26 mouse cellular contexts compared by ENCODE assay signal in genomic region chrX:100389887-100390286, GRCm38 (mm10). TPM values are rescaled to one million over a fixed set of nuclear protein-coding genes. Genes with fewer than 3 reads are reported as not detected.
A peak's percentile ranks its signal among the peaks of the same experiment; 100 is the strongest.
DNase-seq lines count a peak whose midpoint lies in the region; ATAC-seq and TF ChIP-seq lines count a peak whose summit lies in the region.
"Had no signal": no experiment of that assay in that cellular context is flagged by ENCODE, and none has a peak within 500 bp of the region (broad histone marks: within the 10 kb centered on the region; RNA-seq: fewer than 3 reads in every experiment).

No protein-coding gene starts in this region.

- TF ChIP-seq CTCF in left cerebral cortex, adult 2 months (IDR thresholded peaks at IDR 0.05): no peak

- ATAC-seq in monocyte, adult 5-6 weeks (replicated peaks; ENCODE audit: insufficient number of reproducible peaks, low FRiP score, low TSS enrichment, poor library complexity, severe bottlenecking): no peak
- ATAC-seq: intestine, postnatal 0 days; liver, embryonic 12.5 days had no signal

- DNase-seq in left cerebral cortex, postnatal 4 days: peak; percentile 46
- no peak for DNase-seq in left cerebral cortex, adult 2 months (ENCODE audit: extremely low spot score in 1 of 2, low spot score in 2 of 2)
- DNase-seq in cerebellum, adult 11-12 months: peak; percentile 22
- peak; percentile 35 for DNase-seq in cerebellum, adult 9-11 months
- no peak for DNase-seq in lung, postnatal 10 days
- DNase-seq in gastrocnemius, postnatal 14 days: no peak
- DNase-seq: adrenal gland, adult 8-10 months; gastrocnemius, postnatal 10 days; heart, adult 11 months; heart, postnatal 10 days; kidney, postnatal 36 days; layer of hippocampus, postnatal 36 days; lung, adult 18-20 months; lung, postnatal 14 days; right cerebral cortex, postnatal 14 days; thymus, postnatal 14 days had no signal

- H3K27ac ChIP-seq in left cerebral cortex, adult 2 months: no peak overlapping the region
- H3K27ac ChIP-seq: embryonic facial prominence, embryonic 10.5 days; limb, embryonic 13.5 days; liver, embryonic 12.5 days had no signal

- H3K4me3 ChIP-seq in left cerebral cortex, adult 2 months: no peak overlapping the region
- H3K4me3 ChIP-seq: embryonic facial prominence, embryonic 10.5 days; heart, embryonic 12.5 days; limb, embryonic 13.5 days; liver, embryonic 12.5 days had no signal

- intact Hi-C loops in left cerebral cortex, postnatal 4 days (cut with DNase I): no loop called here
- intact Hi-C loops in left cerebral cortex, adult 2 months (cut with DNase I): loop anchor here (10.0 kb wide), 1 partner anchor 415 kb away; the partner anchor contains the start of gene Eda
- intact Hi-C loops in gastrocnemius, postnatal 14 days (cut with DNase I; ENCODE audit: low total_unique reads): loop anchor here (5.0 kb wide), 1 partner anchor 538 kb away; no protein-coding TSS in a partner anchor

RNA-seq across cellular contexts. Expression of gene Otud6a, which starts 38.9 kb away (rescaled TPM):
- total RNA-seq in left cerebral cortex, postnatal 4 days (2021): not detected
- total RNA-seq in left cerebral cortex, adult 2 months (2021): not detected
- total RNA-seq in monocyte, adult 5-6 weeks (2017): not detected in 3 replicates
- total RNA-seq in gastrocnemius, postnatal 14 days (2021): not detected
- total RNA-seq: adrenal gland, adult 8-10 months; gastrocnemius, postnatal 10 days; heart, postnatal 10 days; layer of hippocampus, adult 8-10 months; layer of hippocampus, postnatal 36 days; left cerebral cortex, postnatal 14 days; megakaryocyte progenitor cell, adult 5-6 weeks; MEL had no signal

RNA-seq across cellular contexts. Expression of gene Awat2, which starts 52.6 kb away (rescaled TPM):
- total RNA-seq in left cerebral cortex, postnatal 4 days (2021): not detected
- not detected for total RNA-seq in left cerebral cortex, adult 2 months (2021)
- total RNA-seq in monocyte, adult 5-6 weeks (2017): 0.39 TPM in 1 of 3 replicates, not detected in the others
- not detected for total RNA-seq in gastrocnemius, postnatal 14 days (2021)
- total RNA-seq: layer of hippocampus, adult 8-10 months; left cerebral cortex, postnatal 14 days had no signal

Comparison
In these comparisons a context has a peak if more than half of its experiments do, and no peak if none do; other contexts are left out.
1. DNase-seq: peak in left cerebral cortex, postnatal 4 days (single experiment), cerebellum, adult 11-12 months (single experiment) and cerebellum, adult 9-11 months (single experiment); none in left cerebral cortex, adult 2 months (0 of 2), lung, postnatal 10 days (single experiment) and gastrocnemius, postnatal 14 days (single experiment).